Mouse (Mus musculus): ENCODE measurements around the gene Cfd. TPM values are rescaled to one million over a fixed set of nuclear protein-coding genes. Genes with fewer than 3 reads are reported as not detected.
A peak's percentile ranks its signal among the peaks of the same experiment; 100 is the strongest.

Gene Cfd
- polyA plus RNA-seq, 1 experiment from 2014 or later: not detected

DNA sequence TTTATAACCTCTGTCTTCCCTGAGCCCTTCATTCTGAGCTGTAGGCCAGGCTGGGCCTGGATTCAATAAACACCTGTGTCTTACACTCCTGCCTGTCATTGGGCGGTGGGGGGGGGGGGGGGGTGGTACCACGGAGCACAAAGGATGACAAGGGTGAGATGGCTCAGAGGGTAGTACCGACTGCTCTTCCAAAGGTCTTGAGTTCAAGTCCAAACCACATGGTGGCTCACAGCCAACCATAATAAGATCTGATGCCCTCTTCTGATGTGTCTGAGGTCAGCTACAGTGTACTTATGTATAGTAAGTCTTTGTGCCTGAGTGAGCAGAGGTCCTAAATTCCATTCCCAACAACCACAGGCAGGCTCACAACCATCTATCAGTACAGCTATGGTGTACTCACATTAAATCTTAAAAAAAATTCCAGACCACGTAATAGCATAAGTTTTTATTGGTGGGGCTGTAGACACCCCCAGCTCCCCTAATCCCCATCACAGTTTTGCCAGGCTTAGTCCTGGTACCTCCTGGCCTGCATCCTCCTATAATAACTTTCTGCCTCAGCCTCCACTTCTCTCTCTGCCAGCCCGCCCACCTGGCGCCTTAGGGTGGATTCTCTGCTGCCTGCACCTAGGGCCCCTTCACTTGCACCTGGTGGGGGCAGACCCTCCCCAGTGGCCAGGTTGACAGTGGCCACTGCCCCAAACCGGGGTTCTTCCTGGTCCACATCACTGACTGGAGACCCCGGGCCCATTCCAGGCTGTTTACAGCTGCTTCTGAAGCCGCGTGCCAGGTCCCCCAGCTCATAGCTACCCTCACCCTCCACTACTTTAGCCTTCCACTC, 26.1 kb upstream of the Cfd start:
- Histone ChIP-seq H3K9ac (replicated peaks; ENCODE audit: low read length) (no peak overlapping the region), H3K36me3 (replicated peaks; ENCODE audit: control insufficient read depth, insufficient read depth, low read depth, low read length) (peaks cover 31% of the 10 kb centered on the region), H3K4me1 (ENCODE audit: control insufficient read depth, insufficient read depth, low read length) (no peaks in the 10 kb centered on the region), H3K9me3 (replicated peaks; ENCODE audit: control insufficient read depth, low read length) (no peaks in the 10 kb centered on the region), H3K27ac (replicated peaks; ENCODE audit: low read depth, low read length) (no peak overlapping the region), H3K4me2 (ENCODE audit: low read depth, low read length) (no peak overlapping the region), H3K4me3 (ENCODE audit: low read depth, low read length) (no peak overlapping the region), H3K27me3 (ENCODE audit: control insufficient read depth, insufficient read depth, low read length) (no peaks in the 10 kb centered on the region)
- peak; percentile 15 for ATAC-seq (replicated peaks; ENCODE audit: insufficient number of reproducible peaks, low FRiP score, low TSS enrichment, low read depth)
- DNase-seq (ENCODE audit: low spot score): no peak
- 54% methylated on average over 10 of the region's 10 CpGs for WGBS

- 63% methylated on average over 12 of the region's 12 CpGs for WGBS
- Histone ChIP-seq H3K27me3 (ENCODE audit: control insufficient read depth, insufficient read depth, low read length) (no peaks in the 10 kb centered on the region), H3K4me1 (ENCODE audit: control insufficient read depth, insufficient read depth, low read length) (no peaks in the 10 kb centered on the region), H3K9ac (replicated peaks; ENCODE audit: low read length) (no peak overlapping the region), H3K27ac (replicated peaks; ENCODE audit: low read depth, low read length) (no peak overlapping the region), H3K4me2 (ENCODE audit: low read depth, low read length) (no peak overlapping the region), H3K4me3 (ENCODE audit: low read depth, low read length) (no peak overlapping the region), H3K36me3 (replicated peaks; ENCODE audit: control insufficient read depth, insufficient read depth, low read depth, low read length) (peaks cover 26% of the 10 kb centered on the region), H3K9me3 (replicated peaks; ENCODE audit: control insufficient read depth, low read length) (no peaks in the 10 kb centered on the region)
- peak; percentile 15; the same call in 1 of the 2 replicates for ATAC-seq (replicated peaks; ENCODE audit: insufficient number of reproducible peaks, low FRiP score, low TSS enrichment, low read depth)
- no peak for DNase-seq (ENCODE audit: low spot score)
Measured at GRCm38 (mm10) chr10:79865189-79865601, 25.5 kb upstream of the Cfd start.

DNA sequence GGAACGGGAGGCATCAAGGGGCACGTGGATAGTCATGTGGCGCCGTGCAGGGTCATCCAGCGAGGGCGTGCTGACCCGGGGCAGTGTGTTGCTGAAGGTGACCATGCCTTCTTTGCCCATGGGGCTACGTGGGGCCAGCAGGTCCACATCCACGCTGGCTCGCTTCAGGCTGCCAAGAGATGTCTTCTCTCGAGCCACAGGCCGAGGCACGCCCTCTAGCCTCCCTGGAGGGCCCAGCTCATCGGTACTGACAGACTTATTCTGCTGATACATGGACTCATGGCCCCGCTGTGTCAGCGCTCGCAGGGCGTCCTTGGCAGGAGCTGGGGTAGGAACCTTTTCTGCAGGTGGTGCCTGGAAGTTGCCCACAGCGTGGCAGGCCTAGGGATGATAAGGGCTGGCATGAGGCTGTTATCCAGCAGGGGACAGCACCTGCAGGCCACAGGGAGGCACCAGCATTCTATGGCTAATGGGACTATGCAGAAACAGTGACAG, 24.8 kb upstream of the Cfd start:
- no peak for DNase-seq (ENCODE audit: low spot score)
- H3K9me3 ChIP-seq (replicated peaks; ENCODE audit: control insufficient read depth, low read length): no peaks in the 10 kb centered on the region
- H3K4me1 ChIP-seq (ENCODE audit: control insufficient read depth, insufficient read depth, low read length): no peaks in the 10 kb centered on the region
- no peak overlapping the region for H3K4me2 ChIP-seq (ENCODE audit: low read depth, low read length)
- H3K4me3 ChIP-seq (ENCODE audit: low read depth, low read length): no peak overlapping the region
- H3K9ac ChIP-seq (replicated peaks; ENCODE audit: low read length): no peak overlapping the region
- H3K27me3 ChIP-seq (ENCODE audit: control insufficient read depth, insufficient read depth, low read length): no peaks in the 10 kb centered on the region
- 77% methylated on average over 19 of the region's 19 CpGs for WGBS
- peak; percentile 1; the same call in 1 of the 2 replicates for ATAC-seq (replicated peaks; ENCODE audit: insufficient number of reproducible peaks, low FRiP score, low TSS enrichment, low read depth)
- H3K27ac ChIP-seq (replicated peaks; ENCODE audit: low read depth, low read length): no peak overlapping the region
- H3K36me3 ChIP-seq (replicated peaks; ENCODE audit: control insufficient read depth, insufficient read depth, low read depth, low read length): peaks cover 20% of the 10 kb centered on the region

DNA sequence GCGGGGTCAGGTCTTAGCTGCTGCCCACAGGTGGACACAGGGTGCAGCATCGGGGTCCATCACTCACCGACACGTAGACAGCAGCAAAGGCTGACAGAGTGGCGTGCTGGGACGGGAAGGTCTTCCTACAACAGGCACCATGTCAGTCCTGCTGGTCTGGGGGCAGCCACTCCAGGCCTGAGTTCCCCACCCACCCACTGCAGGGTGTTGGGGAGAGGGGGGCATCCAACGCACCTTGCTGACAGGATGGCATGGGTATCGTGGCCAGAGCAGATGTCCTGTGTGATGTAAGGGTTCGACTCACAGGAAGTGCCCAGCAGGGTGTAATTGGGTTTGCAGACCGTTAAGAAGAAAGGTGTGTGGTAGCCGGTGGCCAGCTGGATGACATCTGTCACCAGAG, 24.1 kb upstream of the Cfd start:
- Histone ChIP-seq H3K4me3 (ENCODE audit: low read depth, low read length) (no peak overlapping the region), H3K9me3 (replicated peaks; ENCODE audit: control insufficient read depth, low read length) (no peaks in the 10 kb centered on the region), H3K4me2 (ENCODE audit: low read depth, low read length) (no peak overlapping the region), H3K4me1 (ENCODE audit: control insufficient read depth, insufficient read depth, low read length) (no peaks in the 10 kb centered on the region), H3K27ac (replicated peaks; ENCODE audit: low read depth, low read length) (no peak overlapping the region), H3K9ac (replicated peaks; ENCODE audit: low read length) (no peak overlapping the region), H3K36me3 (replicated peaks; ENCODE audit: control insufficient read depth, insufficient read depth, low read depth, low read length) (peaks cover 15% of the 10 kb centered on the region), H3K27me3 (ENCODE audit: control insufficient read depth, insufficient read depth, low read length) (no peaks in the 10 kb centered on the region)
- WGBS: 78% methylated on average over 11 of the region's 11 CpGs
- ATAC-seq (replicated peaks; ENCODE audit: insufficient number of reproducible peaks, low FRiP score, low TSS enrichment, low read depth): no peak
- DNase-seq (ENCODE audit: low spot score): no peak

- H3K9ac ChIP-seq (replicated peaks; ENCODE audit: low read length): no peak overlapping the region
- DNase-seq (ENCODE audit: low spot score) (no peak), ATAC-seq (replicated peaks; ENCODE audit: insufficient number of reproducible peaks, low FRiP score, low TSS enrichment, low read depth) (no peak)
- H3K4me3 ChIP-seq (ENCODE audit: low read depth, low read length): no peak overlapping the region
- no peak overlapping the region for H3K27ac ChIP-seq (replicated peaks; ENCODE audit: low read depth, low read length)
- no peaks in the 10 kb centered on the region for H3K9me3 ChIP-seq (replicated peaks; ENCODE audit: control insufficient read depth, low read length)
- WGBS: 89% methylated on average over 8 of the region's 8 CpGs
- H3K36me3 ChIP-seq (replicated peaks; ENCODE audit: control insufficient read depth, insufficient read depth, low read depth, low read length): no peaks in the 10 kb centered on the region; the same call in 1 of the 2 replicates
- H3K4me1 ChIP-seq (ENCODE audit: control insufficient read depth, insufficient read depth, low read length): peaks cover 6% of the 10 kb centered on the region
- H3K27me3 ChIP-seq (ENCODE audit: control insufficient read depth, insufficient read depth, low read length): no peaks in the 10 kb centered on the region
- H3K4me2 ChIP-seq (ENCODE audit: low read depth, low read length): no peak overlapping the region
Measured at GRCm38 (mm10) chr10:79871845-79872244, 18.8 kb upstream of the Cfd start.

DNA sequence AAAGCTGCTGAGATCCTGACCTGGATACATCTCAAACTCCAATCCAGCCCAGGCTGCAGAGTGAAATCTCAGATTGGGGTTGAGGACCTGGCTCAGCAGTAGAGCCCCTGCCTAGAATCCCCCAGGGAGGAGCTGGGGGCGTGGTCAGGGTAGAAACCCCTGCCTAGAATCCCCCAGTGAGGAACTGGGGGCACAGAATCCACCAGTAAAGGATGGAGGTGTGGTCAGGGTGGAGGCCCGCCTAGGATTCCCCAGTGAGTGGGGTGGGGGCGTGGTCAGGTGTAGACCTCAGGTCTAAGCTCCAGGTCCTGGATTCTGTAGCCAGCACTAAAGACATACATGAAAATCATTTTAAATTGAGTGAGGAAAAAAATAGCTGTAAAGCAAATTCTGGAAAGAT, 17.8 kb upstream of the Cfd start:
- Histone ChIP-seq H3K27me3 (ENCODE audit: control insufficient read depth, insufficient read depth, low read length) (no peaks in the 10 kb centered on the region), H3K36me3 (replicated peaks; ENCODE audit: control insufficient read depth, insufficient read depth, low read depth, low read length) (no peaks in the 10 kb centered on the region; the same call in 1 of the 2 replicates), H3K4me1 (ENCODE audit: control insufficient read depth, insufficient read depth, low read length) (peaks cover 6% of the 10 kb centered on the region), H3K9me3 (replicated peaks; ENCODE audit: control insufficient read depth, low read length) (no peaks in the 10 kb centered on the region), H3K9ac (replicated peaks; ENCODE audit: low read length) (peak overlapping the region; percentile 81), H3K4me2 (ENCODE audit: low read depth, low read length) (peak overlapping the region; percentile 41), H3K4me3 (ENCODE audit: low read depth, low read length) (peak overlapping the region; percentile 51), H3K27ac (replicated peaks; ENCODE audit: low read depth, low read length) (no peak overlapping the region)
- no peak for DNase-seq (ENCODE audit: low spot score)
- ATAC-seq (replicated peaks; ENCODE audit: insufficient number of reproducible peaks, low FRiP score, low TSS enrichment, low read depth): no peak
- WGBS: 52% methylated on average over 3 of the region's 3 CpGs

DNA sequence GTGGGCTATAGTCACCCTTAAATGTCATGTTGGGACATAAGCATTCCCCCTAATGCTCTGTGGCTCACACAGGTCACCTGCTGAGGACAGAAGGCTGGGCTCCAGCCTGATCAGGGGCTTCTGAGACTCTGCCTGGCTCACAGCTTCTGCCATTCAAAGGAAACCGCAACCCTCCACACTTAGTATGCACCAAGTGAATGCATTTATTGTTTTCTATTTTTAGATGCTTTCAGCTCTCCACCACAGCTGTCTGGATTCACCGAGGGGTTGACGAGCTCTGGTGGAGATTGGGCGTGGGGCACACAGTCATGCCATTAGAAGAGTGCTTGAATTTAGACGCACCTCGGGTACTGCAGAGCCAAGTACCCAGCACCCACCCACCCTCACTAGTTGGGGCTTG, 17.3 kb upstream of the Cfd start:
- peak overlapping the region; percentile 41 for H3K4me2 ChIP-seq (ENCODE audit: low read depth, low read length)
- no peaks in the 10 kb centered on the region; the same call in 1 of the 2 replicates for H3K36me3 ChIP-seq (replicated peaks; ENCODE audit: control insufficient read depth, insufficient read depth, low read depth, low read length)
- H3K9ac ChIP-seq (replicated peaks; ENCODE audit: low read length): peak overlapping the region; percentile 81
- no peaks in the 10 kb centered on the region for H3K9me3 ChIP-seq (replicated peaks; ENCODE audit: control insufficient read depth, low read length)
- ATAC-seq (replicated peaks; ENCODE audit: insufficient number of reproducible peaks, low FRiP score, low TSS enrichment, low read depth) (no peak), DNase-seq (ENCODE audit: low spot score) (no peak)
- no peaks in the 10 kb centered on the region for H3K27me3 ChIP-seq (ENCODE audit: control insufficient read depth, insufficient read depth, low read length)
- peaks cover 6% of the 10 kb centered on the region for H3K4me1 ChIP-seq (ENCODE audit: control insufficient read depth, insufficient read depth, low read length)
- peak overlapping the region; percentile 51 for H3K4me3 ChIP-seq (ENCODE audit: low read depth, low read length)
- 0 out of 2 replicates have a peak overlapping the region, but pooled peaks have one; percentile 37 for H3K27ac ChIP-seq (replicated peaks; ENCODE audit: low read depth, low read length)
- WGBS: 10% methylated on average over 6 of the region's 6 CpGs

DNA sequence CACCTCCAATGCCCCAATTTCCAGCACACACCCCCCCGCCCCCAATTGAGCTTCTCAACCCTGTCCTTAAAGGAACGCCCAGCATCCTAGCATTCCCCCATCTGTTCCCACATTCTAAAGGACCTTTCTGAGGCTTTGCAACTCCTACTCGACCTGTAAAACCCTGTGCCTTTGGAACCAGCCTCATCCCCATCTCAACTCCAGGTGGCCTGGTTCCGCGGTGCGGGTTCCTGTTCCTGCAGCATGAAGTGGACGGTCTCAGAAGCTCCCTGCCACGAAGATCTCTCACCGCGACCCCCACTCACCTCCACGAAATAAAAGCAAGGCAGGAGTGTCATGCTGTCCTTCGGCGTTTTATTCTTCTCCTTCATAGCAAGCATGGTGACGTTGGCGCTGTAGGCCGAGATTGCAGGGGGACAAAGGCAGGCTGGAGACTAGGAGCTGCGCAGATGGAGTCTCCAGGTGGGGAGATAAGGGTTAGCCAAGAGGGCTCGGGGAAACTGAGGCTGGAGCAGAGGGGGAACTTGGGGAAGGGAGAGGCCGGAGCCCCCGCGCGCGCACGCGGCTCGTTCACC, 16.9 kb upstream of the Cfd start:
- peak overlapping the region; percentile 37 for H3K27ac ChIP-seq (replicated peaks; ENCODE audit: low read depth, low read length)
- peak; percentile 35; the same call in 1 of the 2 replicates for ATAC-seq (replicated peaks; ENCODE audit: insufficient number of reproducible peaks, low FRiP score, low TSS enrichment, low read depth)
- 2% methylated on average over 26 of the region's 26 CpGs for WGBS
- peaks cover 6% of the 10 kb centered on the region for H3K4me1 ChIP-seq (ENCODE audit: control insufficient read depth, insufficient read depth, low read length)
- H3K4me3 ChIP-seq (ENCODE audit: low read depth, low read length): peak overlapping the region; percentile 51
- DNase-seq (ENCODE audit: low spot score): peak; percentile 59
- H3K4me2 ChIP-seq (ENCODE audit: low read depth, low read length): peak overlapping the region; percentile 41
- H3K36me3 ChIP-seq (replicated peaks; ENCODE audit: control insufficient read depth, insufficient read depth, low read depth, low read length): no peaks in the 10 kb centered on the region; the same call in 1 of the 2 replicates
- H3K9ac ChIP-seq (replicated peaks; ENCODE audit: low read length): peak overlapping the region; percentile 81
- no peaks in the 10 kb centered on the region for H3K9me3 ChIP-seq (replicated peaks; ENCODE audit: control insufficient read depth, low read length)
- H3K27me3 ChIP-seq (ENCODE audit: control insufficient read depth, insufficient read depth, low read length): no peaks in the 10 kb centered on the region
